Mouse (Mus musculus): ENCODE measurements around the gene Dscaml1. TPM values are rescaled to one million over a fixed set of nuclear protein-coding genes. Genes with fewer than 3 reads are reported as not detected.

Dscaml1 gene
- polyA plus RNA-seq, 1 experiment from 2014 or later = 27.9 TPM

DNA sequence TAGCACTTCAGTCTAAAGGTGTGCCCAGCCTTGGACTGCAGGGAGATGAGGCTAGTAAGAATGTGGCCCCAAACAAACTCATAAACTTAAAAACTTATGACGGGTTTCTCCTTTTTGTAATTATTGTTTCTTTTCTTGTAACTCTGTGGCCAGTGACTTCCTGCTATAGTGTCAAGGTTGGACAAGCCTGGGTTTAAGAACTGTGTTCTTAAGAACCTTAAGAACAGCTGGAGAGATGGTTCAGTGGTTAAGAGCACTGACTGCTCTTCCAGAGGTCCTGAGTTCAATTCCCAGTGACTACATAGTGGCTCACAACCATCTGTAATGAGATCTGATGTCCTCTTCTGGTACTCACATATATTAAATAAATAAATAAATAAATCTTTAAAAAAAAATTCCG is 106.8 kb downstream of the Dscaml1 start:
- H3K27ac ChIP-seq (ENCODE audit: low read length) = no peak overlapping the region
- peaks cover 36% of the 10 kb centered on the region for H3K4me1 ChIP-seq (replicated peaks; ENCODE audit: control insufficient read depth, insufficient read depth, low read length)
- no peak overlapping the region for H3K4me2 ChIP-seq (ENCODE audit: low read length)
- ATAC-seq = no peak
- H3K27me3 ChIP-seq (replicated peaks; ENCODE audit: control insufficient read depth, insufficient read depth, low read length) = no peaks in the 10 kb centered on the region
- no peaks in the 10 kb centered on the region for H3K36me3 ChIP-seq (ENCODE audit: control insufficient read depth, insufficient read depth)
- no peak overlapping the region for H3K9ac ChIP-seq (replicated peaks; ENCODE audit: low read depth, low read length)
- no peaks in the 10 kb centered on the region for H3K9me3 ChIP-seq (ENCODE audit: control insufficient read depth, low read length)
- 96% methylated on average over 2 of the region's 2 CpGs for WGBS
- H3K4me3 ChIP-seq (replicated peaks; ENCODE audit: low read length) = no peak overlapping the region

DNA sequence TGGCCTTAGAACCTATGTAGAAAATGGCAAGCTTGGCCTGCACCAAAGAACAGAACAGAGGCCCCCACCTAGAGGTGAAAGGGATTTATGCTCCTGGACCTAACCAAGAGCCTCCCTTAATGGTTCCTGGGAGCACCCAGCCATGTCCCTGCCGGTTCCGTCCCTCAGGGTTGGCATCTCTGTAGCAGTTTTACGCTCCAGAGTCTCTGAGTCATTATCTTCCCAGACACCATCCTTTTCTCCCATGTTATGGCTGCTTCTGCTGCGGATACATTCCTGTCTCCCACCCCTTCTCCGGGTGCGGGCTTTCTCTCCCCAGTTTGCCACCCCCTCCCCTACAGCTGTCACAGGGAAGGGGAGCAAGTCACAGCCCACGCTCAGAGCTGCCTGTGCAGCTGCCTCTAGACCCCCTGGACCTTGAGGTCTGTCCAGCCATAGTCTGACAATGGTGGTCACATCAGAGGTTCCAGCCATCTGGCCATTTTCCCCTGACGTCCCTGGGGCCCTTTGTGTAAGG is 108.1 kb downstream of the Dscaml1 start:
- 56% methylated on average over 8 of the region's 8 CpGs for WGBS
- Histone ChIP-seq H3K4me3 (replicated peaks; ENCODE audit: low read length) (no peak overlapping the region), H3K9ac (replicated peaks; ENCODE audit: low read depth, low read length) (no peak overlapping the region), H3K36me3 (ENCODE audit: control insufficient read depth, insufficient read depth) (no peaks in the 10 kb centered on the region), H3K27ac (ENCODE audit: low read length) (peak overlapping the region; percentile 70), H3K9me3 (ENCODE audit: control insufficient read depth, low read length) (no peaks in the 10 kb centered on the region), H3K4me1 (replicated peaks; ENCODE audit: control insufficient read depth, insufficient read depth, low read length) (peaks cover 39% of the 10 kb centered on the region), H3K4me2 (ENCODE audit: low read length) (no peak overlapping the region), H3K27me3 (replicated peaks; ENCODE audit: control insufficient read depth, insufficient read depth, low read length) (no peaks in the 10 kb centered on the region)
- ATAC-seq = no peak

DNA sequence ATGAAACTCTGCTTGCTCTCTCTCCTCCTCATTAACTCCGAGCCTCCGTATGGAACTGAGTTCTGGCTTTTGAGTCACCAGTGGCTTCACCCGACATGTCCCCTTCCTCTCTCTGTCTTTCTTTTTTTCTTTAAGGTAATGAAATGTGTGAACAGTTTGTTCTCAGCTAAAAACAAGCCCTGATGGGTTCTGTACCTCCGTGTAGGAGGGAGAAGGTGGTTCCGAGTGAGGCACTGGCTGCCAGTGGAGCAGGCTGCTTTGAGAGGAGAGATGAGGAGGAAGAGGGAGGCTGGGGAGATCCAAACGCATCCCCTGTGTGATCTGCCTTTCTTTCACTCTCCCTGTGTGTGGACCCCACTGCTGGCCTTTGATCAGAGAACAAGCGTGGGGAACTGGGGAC is 111.2 kb downstream of the Dscaml1 start:
- Histone ChIP-seq H3K9me3 (ENCODE audit: control insufficient read depth, low read length) (no peaks in the 10 kb centered on the region), H3K4me3 (replicated peaks; ENCODE audit: low read length) (no peak overlapping the region), H3K4me2 (ENCODE audit: low read length) (no peak overlapping the region), H3K36me3 (ENCODE audit: control insufficient read depth, insufficient read depth) (no peaks in the 10 kb centered on the region), H3K9ac (replicated peaks; ENCODE audit: low read depth, low read length) (no peak overlapping the region), H3K4me1 (replicated peaks; ENCODE audit: control insufficient read depth, insufficient read depth, low read length) (peaks cover 26% of the 10 kb centered on the region), H3K27me3 (replicated peaks; ENCODE audit: control insufficient read depth, insufficient read depth, low read length) (no peaks in the 10 kb centered on the region), H3K27ac (ENCODE audit: low read length) (no peak overlapping the region)
- 60% methylated on average over 7 of the region's 7 CpGs for WGBS
- ATAC-seq = no peak

DNA sequence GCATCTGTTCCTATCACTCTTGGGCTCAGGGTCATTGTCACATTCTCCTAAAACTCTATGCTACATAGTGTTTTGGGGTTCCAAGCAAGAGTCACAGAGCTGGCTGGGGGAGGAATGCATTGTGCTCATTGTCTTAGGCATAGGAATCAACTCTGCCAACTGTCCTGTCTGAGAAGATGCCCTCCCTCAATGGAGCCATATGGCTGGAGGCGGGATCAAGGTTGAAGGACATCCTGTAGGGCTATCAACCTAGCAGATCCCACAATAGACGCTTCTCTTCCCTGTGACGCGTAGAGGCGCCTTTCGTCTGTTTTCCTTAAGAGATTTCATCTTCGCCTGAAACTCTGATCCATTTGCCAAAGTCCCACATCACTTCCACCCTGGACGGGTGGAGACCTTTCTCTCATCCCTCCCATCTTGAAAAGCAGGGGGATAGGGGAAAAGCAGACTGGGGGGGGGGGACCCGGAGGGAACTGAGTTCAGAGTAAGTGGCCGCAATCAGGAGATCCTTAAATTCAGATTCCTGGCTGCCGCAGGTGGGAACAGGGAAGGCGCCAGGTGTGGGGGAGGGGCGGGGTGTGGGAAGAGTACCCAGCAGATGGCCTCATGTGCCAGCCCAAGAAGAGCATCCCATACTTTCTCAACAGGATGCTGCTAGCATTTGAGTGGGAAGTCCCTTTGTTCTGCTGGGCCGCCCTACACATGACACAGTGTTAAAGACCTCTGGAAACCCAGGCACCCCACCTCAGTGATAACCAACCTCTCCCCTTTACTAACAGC is 113.0 kb downstream of the Dscaml1 start:
- peak overlapping the region; percentile 19; the same call in 1 of the 2 replicates for H3K27ac ChIP-seq (ENCODE audit: low read length)
- no peaks in the 10 kb centered on the region for H3K36me3 ChIP-seq (ENCODE audit: control insufficient read depth, insufficient read depth)
- no peak overlapping the region for H3K4me3 ChIP-seq (replicated peaks; ENCODE audit: low read length)
- H3K4me2 ChIP-seq (ENCODE audit: low read length) = no peak overlapping the region
- peaks cover 20% of the 10 kb centered on the region for H3K4me1 ChIP-seq (replicated peaks; ENCODE audit: control insufficient read depth, insufficient read depth, low read length)
- no peaks in the 10 kb centered on the region for H3K27me3 ChIP-seq (replicated peaks; ENCODE audit: control insufficient read depth, insufficient read depth, low read length)
- no peak for ATAC-seq
- no peak overlapping the region for H3K9ac ChIP-seq (replicated peaks; ENCODE audit: low read depth, low read length)
- H3K9me3 ChIP-seq (ENCODE audit: control insufficient read depth, low read length) = no peaks in the 10 kb centered on the region
- WGBS = 92% methylated on average over 14 of the region's 14 CpGs

DNA sequence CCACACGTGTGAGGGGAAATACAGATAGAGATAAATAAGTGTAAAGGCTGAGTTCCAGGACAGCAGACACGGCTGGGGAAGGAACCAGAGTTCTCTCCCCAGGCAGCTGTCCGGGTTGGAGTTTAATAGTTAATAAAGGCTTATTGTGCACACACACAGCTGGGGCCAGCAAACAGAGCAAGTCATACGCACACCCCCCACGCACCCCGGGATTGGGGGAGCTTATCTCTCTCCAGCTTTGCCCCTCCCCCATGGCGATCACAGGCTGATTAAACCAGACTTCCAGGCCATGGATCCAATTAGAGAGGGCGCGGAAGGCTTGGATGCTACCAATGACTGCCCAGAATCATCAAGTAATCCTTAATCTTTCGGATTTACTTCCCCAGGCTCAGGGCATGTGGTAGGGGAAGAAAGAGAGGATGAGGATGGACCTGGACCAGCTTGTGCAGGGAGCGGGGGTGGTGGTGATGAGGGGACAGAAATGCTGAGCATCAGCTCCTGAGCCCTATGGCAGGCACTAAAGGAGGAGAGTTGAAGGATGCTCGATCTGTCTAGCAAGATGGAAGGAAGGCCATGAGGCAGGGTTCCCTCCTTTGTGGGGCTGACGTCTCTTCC is 119.7 kb downstream of the Dscaml1 start:
- Histone ChIP-seq H3K9me3 (ENCODE audit: control insufficient read depth, low read length) (no peaks in the 10 kb centered on the region), H3K4me3 (replicated peaks; ENCODE audit: low read length) (no peak overlapping the region), H3K9ac (replicated peaks; ENCODE audit: low read depth, low read length) (no peak overlapping the region), H3K27ac (ENCODE audit: low read length) (peak overlapping the region; percentile 49; the same call in 1 of the 2 replicates), H3K4me1 (replicated peaks; ENCODE audit: control insufficient read depth, insufficient read depth, low read length) (peaks cover 33% of the 10 kb centered on the region), H3K4me2 (ENCODE audit: low read length) (no peak overlapping the region), H3K36me3 (ENCODE audit: control insufficient read depth, insufficient read depth) (no peaks in the 10 kb centered on the region), H3K27me3 (replicated peaks; ENCODE audit: control insufficient read depth, insufficient read depth, low read length) (no peaks in the 10 kb centered on the region)
- WGBS = 39% methylated on average over 13 of the region's 13 CpGs
- ATAC-seq = no peak

DNA sequence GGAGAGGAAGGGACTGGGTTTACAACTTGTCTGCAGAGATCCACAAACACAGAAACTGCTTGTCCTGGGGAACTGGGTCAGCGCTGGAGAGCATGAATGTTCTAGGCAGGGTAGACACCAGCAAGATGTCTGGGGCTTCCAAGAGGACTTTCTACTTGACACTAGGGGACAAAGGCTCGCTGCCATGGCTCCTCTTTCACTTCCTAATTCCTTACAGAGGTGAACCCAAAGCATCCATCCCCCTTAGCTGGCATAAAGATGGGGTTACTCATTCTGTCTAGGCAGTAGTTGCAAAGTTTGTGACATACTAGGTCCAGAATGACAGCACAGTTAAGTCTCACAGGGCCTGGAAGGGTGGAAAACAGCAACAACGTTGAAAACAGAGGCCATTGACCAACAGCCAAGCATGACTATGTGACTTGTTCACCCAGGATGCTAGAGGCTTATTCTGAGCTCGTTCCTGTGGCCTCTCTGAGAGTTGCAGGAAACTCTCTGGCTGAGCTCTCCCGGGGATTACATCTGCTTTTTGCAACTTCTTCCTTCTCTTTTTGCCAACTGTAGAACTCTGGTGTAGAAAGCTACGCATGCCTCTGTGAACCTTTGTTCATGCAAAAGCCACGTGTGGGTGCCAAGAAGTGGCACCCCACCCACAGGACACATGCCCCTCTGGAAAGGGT is 120.6 kb downstream of the Dscaml1 start:
- Histone ChIP-seq H3K27ac (ENCODE audit: low read length) (no peak overlapping the region), H3K4me1 (replicated peaks; ENCODE audit: control insufficient read depth, insufficient read depth, low read length) (peaks cover 34% of the 10 kb centered on the region), H3K9ac (replicated peaks; ENCODE audit: low read depth, low read length) (no peak overlapping the region), H3K9me3 (ENCODE audit: control insufficient read depth, low read length) (no peaks in the 10 kb centered on the region), H3K4me2 (ENCODE audit: low read length) (no peak overlapping the region), H3K4me3 (replicated peaks; ENCODE audit: low read length) (no peak overlapping the region), H3K27me3 (replicated peaks; ENCODE audit: control insufficient read depth, insufficient read depth, low read length) (no peaks in the 10 kb centered on the region), H3K36me3 (ENCODE audit: control insufficient read depth, insufficient read depth) (no peaks in the 10 kb centered on the region)
- no peak for ATAC-seq
- WGBS = 80% methylated on average over 7 of the region's 7 CpGs

DNA sequence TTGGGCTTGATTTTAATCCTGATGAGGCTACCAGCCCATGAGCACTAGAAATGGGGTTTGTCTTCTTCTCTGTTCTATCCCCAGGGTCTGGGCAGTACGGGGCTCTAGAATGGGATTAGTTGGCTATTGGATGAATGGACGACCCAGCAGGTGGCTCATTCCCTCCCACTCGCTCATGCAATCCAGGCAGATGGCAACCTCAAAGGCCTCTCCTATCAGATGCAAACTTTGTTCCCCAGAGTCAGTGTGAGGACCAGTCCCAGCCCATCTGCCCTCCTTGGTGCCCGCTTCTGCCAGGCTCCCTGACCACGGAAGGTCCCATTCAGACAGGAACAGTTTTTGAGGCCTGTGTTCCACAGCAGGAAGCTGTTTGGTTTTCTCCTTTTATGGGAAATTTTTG is 123.4 kb downstream of the Dscaml1 start:
- Histone ChIP-seq H3K27me3 (replicated peaks; ENCODE audit: control insufficient read depth, insufficient read depth, low read length) (no peaks in the 10 kb centered on the region), H3K9me3 (ENCODE audit: control insufficient read depth, low read length) (no peaks in the 10 kb centered on the region), H3K4me3 (replicated peaks; ENCODE audit: low read length) (no peak overlapping the region), H3K4me1 (replicated peaks; ENCODE audit: control insufficient read depth, insufficient read depth, low read length) (peaks cover 34% of the 10 kb centered on the region), H3K9ac (replicated peaks; ENCODE audit: low read depth, low read length) (no peak overlapping the region), H3K27ac (ENCODE audit: low read length) (peak overlapping the region; percentile 90), H3K4me2 (ENCODE audit: low read length) (no peak overlapping the region), H3K36me3 (ENCODE audit: control insufficient read depth, insufficient read depth) (no peaks in the 10 kb centered on the region)
- 16% methylated on average over 5 of the region's 5 CpGs for WGBS
- peak; percentile 21 for ATAC-seq

DNA sequence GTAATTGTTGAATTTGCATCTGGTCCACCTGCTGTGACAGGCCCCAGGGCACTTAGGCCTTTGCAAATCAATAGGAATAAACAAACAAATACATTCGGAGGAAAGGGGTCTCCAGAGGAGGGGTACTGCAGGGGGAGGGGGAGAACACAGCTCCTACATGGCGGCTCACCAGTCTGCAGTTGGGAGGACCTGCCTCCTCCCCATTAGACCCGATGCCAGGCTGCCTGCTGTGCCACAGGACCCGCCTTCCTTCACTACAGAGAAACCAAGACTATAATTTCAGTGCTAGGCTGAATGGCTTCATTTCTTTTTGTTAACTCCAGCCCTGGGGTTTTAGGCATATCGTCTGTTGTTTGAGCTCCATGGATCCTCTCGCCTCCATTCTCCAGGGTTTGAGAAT is 123.8 kb downstream of the Dscaml1 start:
- peak; percentile 79 for ATAC-seq
- H3K9me3 ChIP-seq (ENCODE audit: control insufficient read depth, low read length) = no peaks in the 10 kb centered on the region
- peak overlapping the region; percentile 90 for H3K27ac ChIP-seq (ENCODE audit: low read length)
- peaks cover 38% of the 10 kb centered on the region for H3K4me1 ChIP-seq (replicated peaks; ENCODE audit: control insufficient read depth, insufficient read depth, low read length)
- no peaks in the 10 kb centered on the region for H3K27me3 ChIP-seq (replicated peaks; ENCODE audit: control insufficient read depth, insufficient read depth, low read length)
- 9% methylated on average over 6 of the region's 6 CpGs for WGBS
- 0 out of 2 replicates have a peak overlapping the region, but pooled peaks have one; percentile 13 for H3K4me2 ChIP-seq (ENCODE audit: low read length)
- H3K9ac ChIP-seq (replicated peaks; ENCODE audit: low read depth, low read length) = no peak overlapping the region
- no peak overlapping the region for H3K4me3 ChIP-seq (replicated peaks; ENCODE audit: low read length)
- H3K36me3 ChIP-seq (ENCODE audit: control insufficient read depth, insufficient read depth) = no peaks in the 10 kb centered on the region

DNA sequence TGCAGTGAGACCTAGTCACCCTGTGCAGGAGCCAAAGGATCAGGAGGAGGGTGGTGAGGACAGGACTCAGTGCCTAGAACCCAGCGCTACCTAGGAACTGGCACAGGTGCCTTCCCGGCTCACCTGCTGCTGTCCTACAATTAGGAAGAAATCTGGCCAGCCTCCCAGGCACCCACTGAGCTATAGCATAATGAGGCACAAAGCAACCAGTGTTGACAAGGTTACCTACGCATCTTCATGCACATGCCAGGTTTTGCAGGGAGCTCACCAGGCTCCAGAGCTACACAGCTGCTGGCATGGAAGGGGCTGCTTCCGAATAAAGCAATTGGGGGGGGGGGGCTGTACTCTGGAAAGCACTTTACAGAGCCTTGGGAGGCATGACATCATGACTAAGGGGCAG is 124.2 kb downstream of the Dscaml1 start:
- Histone ChIP-seq H3K9ac (replicated peaks; ENCODE audit: low read depth, low read length) (no peak overlapping the region), H3K27me3 (replicated peaks; ENCODE audit: control insufficient read depth, insufficient read depth, low read length) (no peaks in the 10 kb centered on the region), H3K9me3 (ENCODE audit: control insufficient read depth, low read length) (no peaks in the 10 kb centered on the region), H3K36me3 (ENCODE audit: control insufficient read depth, insufficient read depth) (no peaks in the 10 kb centered on the region), H3K4me1 (replicated peaks; ENCODE audit: control insufficient read depth, insufficient read depth, low read length) (peaks cover 40% of the 10 kb centered on the region), H3K27ac (ENCODE audit: low read length) (peak overlapping the region; percentile 90), H3K4me3 (replicated peaks; ENCODE audit: low read length) (no peak overlapping the region), H3K4me2 (ENCODE audit: low read length) (0 out of 2 replicates have a peak overlapping the region, but pooled peaks have one; percentile 13)
- peak; percentile 51 for ATAC-seq
- 24% methylated on average over 4 of the region's 4 CpGs for WGBS
